Comparison of ENCODE assay signal across 8 mouse cellular contexts in genomic region chr3:87089694-87090565, GRCm38 (mm10).
DNase-seq lines count a peak whose midpoint lies in the region; ATAC-seq and TF ChIP-seq lines count a peak whose summit lies in the region.

No protein-coding gene starts in this region.

- H3K27me3 ChIP-seq in kidney, adult 2 months (replicated peaks; ENCODE audit: control insufficient read depth, insufficient read depth, low read length): no peaks in the 10 kb centered on the region
- no peaks in the 10 kb centered on the region for H3K27me3 ChIP-seq in limb, embryonic 11.5 days (ENCODE audit: control insufficient read depth, insufficient read depth, low read length)
- H3K27me3 ChIP-seq in midbrain, embryonic 15.5 days (replicated peaks): no peaks in the 10 kb centered on the region
- H3K27me3 ChIP-seq in splenic B cell, adult 2 months (ENCODE audit: control insufficient read depth, insufficient read depth, low read length, poor library complexity, severe bottlenecking): no peaks in the 10 kb centered on the region

- no peaks in the 10 kb centered on the region for H3K4me1 ChIP-seq in kidney, adult 2 months (ENCODE audit: control insufficient read depth, insufficient read depth, low read length)
- no peaks in the 10 kb centered on the region for H3K4me1 ChIP-seq in limb, embryonic 11.5 days (ENCODE audit: control insufficient read depth, insufficient read depth, low read length)
- H3K4me1 ChIP-seq in midbrain, embryonic 15.5 days: 0 out of 2 replicates have a peak, but pooled peaks cover 3% of the 10 kb centered on the region

- TF ChIP-seq POLR2A in kidney, adult 2 months (IDR thresholded peaks at IDR 0.05; ENCODE audit: low read depth, low read length): no peak

- WGBS in kidney, adult 2 months: 75% methylated on average over 13 of the region's 13 CpGs
- 76% methylated on average over 13 of the region's 13 CpGs for WGBS in limb, embryonic 11.5 days
- WGBS in midbrain, embryonic 15.5 days: 78% methylated on average over 13 of the region's 13 CpGs

- no peak overlapping the region for H3K9ac ChIP-seq in limb, embryonic 11.5 days (ENCODE audit: low read length)
- H3K9ac ChIP-seq in midbrain, embryonic 15.5 days: no peak overlapping the region

- TF ChIP-seq CTCF in kidney, adult 2 months (conservative IDR thresholded peaks at IDR 0.05; ENCODE audit: insufficient read depth, insufficient read length, low read depth, low read length): peak; percentile 80

- H3K9me3 ChIP-seq in limb, embryonic 11.5 days (ENCODE audit: control insufficient read depth, low read length): no peaks in the 10 kb centered on the region
- no peaks in the 10 kb centered on the region for H3K9me3 ChIP-seq in midbrain, embryonic 15.5 days

- H3K4me2 ChIP-seq in limb, embryonic 11.5 days (ENCODE audit: low read depth, severe bottlenecking): no peak overlapping the region
- H3K4me2 ChIP-seq in midbrain, embryonic 15.5 days: no peak overlapping the region

- no peak overlapping the region for H3K27ac ChIP-seq in kidney, adult 2 months (ENCODE audit: insufficient read depth, low read depth, low read length)
- H3K27ac ChIP-seq in limb, embryonic 11.5 days (replicated peaks; ENCODE audit: low read depth, low read length): no peak overlapping the region
- no peak overlapping the region for H3K27ac ChIP-seq in midbrain, embryonic 15.5 days

- H3K4me3 ChIP-seq in kidney, adult 2 months (ENCODE audit: insufficient read depth, low read depth, low read length): no peak overlapping the region
- no peak overlapping the region for H3K4me3 ChIP-seq in limb, embryonic 11.5 days (ENCODE audit: low read depth, low read length)
- no peak overlapping the region for H3K4me3 ChIP-seq in midbrain, embryonic 15.5 days

- ATAC-seq in limb, embryonic 11.5 days (ENCODE audit: insufficient number of reproducible peaks, low FRiP score, low TSS enrichment, low read depth): peak; percentile 60
- ATAC-seq in midbrain, embryonic 15.5 days (replicated peaks): peak; percentile 89

- no peaks in the 10 kb centered on the region for H3K36me3 ChIP-seq in kidney, adult 2 months (ENCODE audit: control insufficient read depth, insufficient read depth, low read length)
- peaks cover 8% of the 10 kb centered on the region for H3K36me3 ChIP-seq in limb, embryonic 11.5 days (ENCODE audit: control insufficient read depth, insufficient read depth, low read length)
- H3K36me3 ChIP-seq in midbrain, embryonic 15.5 days (replicated peaks): peaks cover under 1% of the 10 kb centered on the region; the same call in 1 of the 2 replicates
- H3K36me3 ChIP-seq in splenic B cell, adult 2 months (ENCODE audit: control insufficient read depth, insufficient read depth, low read length, poor library complexity, severe bottlenecking): no peaks in the 10 kb centered on the region

- DNase-seq in urinary bladder, postnatal 25 days (ENCODE audit: low spot score): peak; percentile 55
- DNase-seq in urinary bladder, postnatal 10 days (ENCODE audit: low spot score): no peak
- peak; percentile 91 for DNase-seq in embryo, embryonic 10.5 days (ENCODE audit: low spot score)
- peak; percentile 22 for DNase-seq in gastrocnemius, postnatal 25 days
- DNase-seq in kidney, adult 2 months: peak; percentile 72
- DNase-seq in limb, embryonic 11.5 days (ENCODE audit: low spot score): peak; percentile 77
- peak; percentile 78 for DNase-seq in splenic B cell, adult 2 months (ENCODE audit: low read depth, low spot score)
